Mouse (Mus musculus): ENCODE measurements at regions not wholly inside any gene's neighbourhood (a gene's known extent, or its start where the extent isn't known, plus 50 kb on each side); places are given as distances from the start of the nearest gene placed in this dataset.

GRCm38 (mm10) chr11:112470336-112470735, 311.7 kb upstream of the Sox9 start:
- TF ChIP-seq EP300 (IDR thresholded peaks at IDR 0.05; ENCODE audit: low read depth): no peak
- no peak for TF ChIP-seq CTCF (IDR thresholded peaks at IDR 0.05; ENCODE audit: low read depth)
- no peak overlapping the region for H3K4me2 ChIP-seq (ENCODE audit: low read depth)

DNA sequence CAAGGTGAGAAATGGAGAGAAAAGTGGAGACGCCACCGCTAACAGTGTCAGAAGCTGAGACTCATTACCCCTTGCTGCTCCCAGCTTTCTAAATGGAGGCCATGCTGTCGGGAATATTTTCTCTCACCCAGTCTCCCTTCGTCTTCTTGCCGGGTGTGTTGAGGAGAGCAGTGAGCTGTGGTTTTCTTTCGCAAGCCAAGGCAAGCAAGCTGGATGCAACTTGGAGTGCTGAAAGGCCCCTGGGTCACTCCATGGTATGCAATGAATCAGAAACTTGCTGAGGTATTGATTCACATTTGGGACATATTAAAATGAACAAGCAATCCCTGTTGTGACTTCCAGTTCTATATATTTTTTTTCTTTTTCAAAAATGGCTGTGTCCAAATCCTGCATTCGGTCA, 308.8 kb upstream of the Sox9 start:
- H3K9me3 ChIP-seq (ENCODE audit: control insufficient read depth, low read length): no peaks in the 10 kb centered on the region
- DNase-seq (ENCODE audit: low read depth in 3 of 3, low spot score in 3 of 3) (no peak), ATAC-seq (ENCODE audit: insufficient read depth) (no peak)
- TF ChIP-seq CTCF (IDR thresholded peaks at IDR 0.05; ENCODE audit: low read depth): no peak
- TF ChIP-seq EP300 (IDR thresholded peaks at IDR 0.05; ENCODE audit: low read depth): no peak
- H3K9ac ChIP-seq (replicated peaks): no peak overlapping the region
- H3K4me3 ChIP-seq (ENCODE audit: insufficient read depth in 1 of 2, low read depth in 2 of 2, low read length in 2 of 2): no peak overlapping the region
- H3K27me3 ChIP-seq (ENCODE audit: control insufficient read depth, insufficient read depth, low read length): no peaks in the 10 kb centered on the region
- no peak overlapping the region for H3K4me2 ChIP-seq (ENCODE audit: low read depth)
- H3K4me1 ChIP-seq (replicated peaks; ENCODE audit: control insufficient read depth in 2 of 2, insufficient read depth in 2 of 2, low read length in 1 of 2): no peaks in the 10 kb centered on the region
- H3K27ac ChIP-seq: no peak overlapping the region
- 72% methylated on average over 7 of the region's 7 CpGs for WGBS (ENCODE audit: insufficient replicate concordance)
- H3K36me3 ChIP-seq (replicated peaks; ENCODE audit: control insufficient read depth, insufficient read depth, low read depth): no peaks in the 10 kb centered on the region

More at GRCm38 (mm10) chr11:112470336-112470735, 311.7 kb upstream of the Sox9 start:
- no peak for DNase-seq (ENCODE audit: low read depth in 3 of 3, low spot score in 3 of 3)
- Histone ChIP-seq H3K27ac (no peak overlapping the region), H3K4me3 (ENCODE audit: insufficient read depth in 1 of 2, low read depth in 2 of 2, low read length in 2 of 2) (no peak overlapping the region), H3K9me3 (ENCODE audit: control insufficient read depth, low read length) (no peaks in the 10 kb centered on the region), H3K36me3 (replicated peaks; ENCODE audit: control insufficient read depth, insufficient read depth, low read depth) (no peaks in the 10 kb centered on the region), H3K9ac (replicated peaks) (no peak overlapping the region), H3K27me3 (ENCODE audit: control insufficient read depth, insufficient read depth, low read length) (no peaks in the 10 kb centered on the region), H3K4me1 (replicated peaks; ENCODE audit: control insufficient read depth in 2 of 2, insufficient read depth in 2 of 2, low read length in 1 of 2) (no peaks in the 10 kb centered on the region)
- no peak for ATAC-seq (ENCODE audit: insufficient read depth)
- WGBS (ENCODE audit: insufficient replicate concordance): 47% methylated on average over 3 of the region's 3 CpGs

- H3K27me3 ChIP-seq (ENCODE audit: control insufficient read depth, insufficient read depth, low read length): no peaks in the 10 kb centered on the region
- H3K36me3 ChIP-seq (replicated peaks; ENCODE audit: control insufficient read depth, insufficient read depth, low read depth): no peaks in the 10 kb centered on the region
- H3K4me1 ChIP-seq (replicated peaks; ENCODE audit: control insufficient read depth in 2 of 2, insufficient read depth in 2 of 2, low read length in 1 of 2): no peaks in the 10 kb centered on the region
- no peak overlapping the region for H3K27ac ChIP-seq
- no peak overlapping the region for H3K4me3 ChIP-seq (ENCODE audit: insufficient read depth in 1 of 2, low read depth in 2 of 2, low read length in 2 of 2)
- TF ChIP-seq CTCF (IDR thresholded peaks at IDR 0.05; ENCODE audit: low read depth): no peak
- TF ChIP-seq EP300 (IDR thresholded peaks at IDR 0.05; ENCODE audit: low read depth): no peak
- no peaks in the 10 kb centered on the region for H3K9me3 ChIP-seq (ENCODE audit: control insufficient read depth, low read length)
- 62% methylated on average over 6 of the region's 6 CpGs for WGBS (ENCODE audit: insufficient replicate concordance)
- DNase-seq (ENCODE audit: low read depth in 3 of 3, low spot score in 3 of 3): no peak
- H3K9ac ChIP-seq (replicated peaks): no peak overlapping the region
- no peak overlapping the region for H3K4me2 ChIP-seq (ENCODE audit: low read depth)
- no peak for ATAC-seq (ENCODE audit: insufficient read depth)
Observed at GRCm38 (mm10) chr11:112473681-112474080, 308.3 kb upstream of the Sox9 start.

GRCm38 (mm10) chr11:112480360-112480759, 301.7 kb upstream of the Sox9 start:
- H3K4me2 ChIP-seq (ENCODE audit: low read depth): no peak overlapping the region
- H3K27me3 ChIP-seq (ENCODE audit: control insufficient read depth, insufficient read depth, low read length): no peaks in the 10 kb centered on the region
- no peaks in the 10 kb centered on the region for H3K9me3 ChIP-seq (ENCODE audit: control insufficient read depth, low read length)
- ATAC-seq (ENCODE audit: insufficient read depth): no peak
- TF ChIP-seq CTCF (IDR thresholded peaks at IDR 0.05; ENCODE audit: low read depth) (no peak), EP300 (IDR thresholded peaks at IDR 0.05; ENCODE audit: low read depth) (no peak)
- no peak overlapping the region for H3K27ac ChIP-seq
- no peaks in the 10 kb centered on the region for H3K4me1 ChIP-seq (replicated peaks; ENCODE audit: control insufficient read depth in 2 of 2, insufficient read depth in 2 of 2, low read length in 1 of 2)
- no peak overlapping the region for H3K9ac ChIP-seq (replicated peaks)
- no peak overlapping the region for H3K4me3 ChIP-seq (ENCODE audit: insufficient read depth in 1 of 2, low read depth in 2 of 2, low read length in 2 of 2)
- 71% methylated on average over 11 of the region's 11 CpGs for WGBS (ENCODE audit: insufficient replicate concordance)
- no peaks in the 10 kb centered on the region for H3K36me3 ChIP-seq (replicated peaks; ENCODE audit: control insufficient read depth, insufficient read depth, low read depth)
- no peak for DNase-seq (ENCODE audit: low read depth in 3 of 3, low spot score in 3 of 3)

DNA sequence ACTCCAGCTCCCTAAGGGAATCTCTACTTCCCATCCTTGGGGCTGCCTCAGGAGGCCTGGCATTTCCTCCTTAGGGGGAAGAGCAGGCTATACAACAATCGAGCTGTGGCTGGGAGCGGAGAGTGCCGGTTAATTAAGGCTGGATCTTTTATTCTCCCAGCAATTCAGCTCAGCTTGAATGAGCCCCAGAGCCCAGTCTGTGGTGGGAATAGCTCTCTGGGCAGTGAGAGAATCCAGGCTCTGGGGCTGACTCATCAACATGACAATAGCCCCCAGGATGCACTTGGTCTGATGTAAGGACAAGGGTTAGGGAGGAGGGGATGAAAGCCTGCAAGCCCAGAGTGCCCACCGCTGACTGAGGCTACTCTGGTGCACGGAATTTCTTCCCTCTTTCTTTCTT, 280.2 kb upstream of the Sox9 start:
- Histone ChIP-seq H3K4me3 (ENCODE audit: insufficient read depth in 1 of 2, low read depth in 2 of 2, low read length in 2 of 2) (no peak overlapping the region), H3K9ac (replicated peaks) (no peak overlapping the region), H3K36me3 (replicated peaks; ENCODE audit: control insufficient read depth, insufficient read depth, low read depth) (no peaks in the 10 kb centered on the region), H3K27me3 (ENCODE audit: control insufficient read depth, insufficient read depth, low read length) (no peaks in the 10 kb centered on the region), H3K4me1 (replicated peaks; ENCODE audit: control insufficient read depth in 2 of 2, insufficient read depth in 2 of 2, low read length in 1 of 2) (no peaks in the 10 kb centered on the region), H3K27ac (no peak overlapping the region), H3K9me3 (ENCODE audit: control insufficient read depth, low read length) (no peaks in the 10 kb centered on the region), H3K4me2 (ENCODE audit: low read depth) (no peak overlapping the region)
- TF ChIP-seq EP300 (IDR thresholded peaks at IDR 0.05; ENCODE audit: low read depth): no peak
- no peak for TF ChIP-seq CTCF (IDR thresholded peaks at IDR 0.05; ENCODE audit: low read depth)
- WGBS (ENCODE audit: insufficient replicate concordance): 12% methylated on average over 5 of the region's 5 CpGs
- ATAC-seq (ENCODE audit: insufficient read depth): no peak
- no peak for DNase-seq (ENCODE audit: low read depth in 3 of 3, low spot score in 3 of 3)

All from liver, embryonic 14.5 days (tissue).